Comparison of ENCODE assay signal across 8 mouse cellular contexts in the genomic region with DNA sequence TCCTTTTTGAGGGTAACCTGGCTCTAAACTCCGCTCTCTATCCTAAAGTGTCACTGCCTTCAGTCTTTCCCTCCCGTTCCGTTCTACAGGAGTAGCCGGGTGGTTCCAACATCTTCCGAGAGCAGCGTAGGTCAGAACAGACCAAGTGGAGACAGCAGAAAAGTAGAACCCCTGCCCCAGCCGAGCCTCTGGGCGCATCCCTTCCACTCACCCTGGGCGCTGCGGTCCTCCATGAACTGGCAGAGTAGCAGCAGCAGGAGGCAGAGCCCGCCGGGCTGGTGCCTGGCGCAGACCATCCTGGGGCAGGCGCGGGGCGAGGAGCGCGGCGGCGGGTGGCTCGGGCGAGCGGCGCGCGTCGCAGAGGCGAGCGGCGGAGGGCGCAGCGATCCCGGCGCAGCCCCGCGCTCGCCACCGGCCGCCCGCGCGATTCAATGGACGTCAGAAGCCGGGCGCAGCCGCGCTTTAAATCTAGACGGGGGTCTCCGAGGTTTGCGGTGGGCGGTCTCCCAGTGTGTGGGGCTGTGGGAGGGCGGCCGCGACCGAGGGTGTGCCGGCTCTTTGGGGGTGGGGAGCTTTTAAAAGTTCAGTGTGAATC. TPM values are rescaled to one million over a fixed set of nuclear protein-coding genes. Genes with fewer than 3 reads are reported as not detected.
A peak's percentile ranks its signal among the peaks of the same experiment; 100 is the strongest.
DNase-seq lines count a peak whose midpoint lies in the region; ATAC-seq lines count a peak whose summit lies in the region.

No protein-coding gene starts in this region.

- H3K9ac ChIP-seq in heart, embryonic 12.5 days = peak overlapping the region; percentile 52

- peak overlapping the region; percentile 69 for H3K4me3 ChIP-seq in heart, embryonic 12.5 days

- DNase-seq in spleen, postnatal 10 days (ENCODE audit: low spot score in 2 of 2) = peak; percentile 7 to 16
- DNase-seq in spleen, postnatal 36 days (ENCODE audit: low spot score in 2 of 2) = no peak
- DNase-seq in embryo, embryonic 11.5 days (ENCODE audit: low read depth, low spot score) = peak; percentile 24
- peak; percentile 25 for DNase-seq in kidney, postnatal 14 days
- DNase-seq in right cerebral cortex, postnatal 25 days = peak; percentile 42
- no peak for DNase-seq in layer of hippocampus, adult 8-10 months (ENCODE audit: low spot score in 2 of 2)

- peaks cover 26% of the 10 kb centered on the region for H3K27me3 ChIP-seq in heart, embryonic 12.5 days (replicated peaks)

- no peak overlapping the region for H3K27ac ChIP-seq in heart, embryonic 12.5 days (ENCODE audit: poor library complexity, severe bottlenecking)

- H3K4me1 ChIP-seq in heart, embryonic 12.5 days (replicated peaks) = peaks cover 16% of the 10 kb centered on the region

- ATAC-seq in heart, embryonic 12.5 days (ENCODE audit: insufficient number of reproducible peaks, low FRiP score) = peak; percentile 60
- ATAC-seq in megakaryocyte progenitor cell, adult 5-6 weeks (replicated peaks; ENCODE audit: poor library complexity) = peak; percentile 41

- no peaks in the 10 kb centered on the region for H3K9me3 ChIP-seq in heart, embryonic 12.5 days (replicated peaks)

- no peaks in the 10 kb centered on the region for H3K36me3 ChIP-seq in heart, embryonic 12.5 days

- whole genome bisulfite sequencing in heart, embryonic 12.5 days = under 1% methylated on average over 56 of the region's 56 CpGs

- peak overlapping the region; percentile 98 for H3K4me2 ChIP-seq in heart, embryonic 12.5 days

RNA-seq across cellular contexts. Expression of a gene that starts 0.4 kb away (rescaled TPM):
- 9.1 and 11.4 TPM in 2 replicates for polyA plus RNA-seq in heart, embryonic 12.5 days (2016; fragmentation: Nextera tagmentation; extraction: Ambion mirVana)
- total RNA-seq in megakaryocyte progenitor cell, adult 5-6 weeks (2015) = 0.07 and 0.46 TPM in 2 replicates
- total RNA-seq in megakaryocyte progenitor cell, adult 5-6 weeks (2017) = 0.04 TPM in 1 of 2 replicates, not detected in the other
- 1 to 10 TPM; 2.1 to 4.5 (median 3.6) TPM for total RNA-seq in layer of hippocampus, adult 8-10 months (2022)

Comparison
In these comparisons a context has a peak if more than half of its experiments do, and no peak if none do; other contexts are left out.
1. DNase-seq: peak in spleen, postnatal 10 days (2 of 2), embryo, embryonic 11.5 days (single experiment), kidney, postnatal 14 days (single experiment) and right cerebral cortex, postnatal 25 days (single experiment); none in spleen, postnatal 36 days (0 of 2) and layer of hippocampus, adult 8-10 months (0 of 2).